ENCODE assay signal across 16 mouse cellular contexts in genomic region chr16:48603735-48604211, GRCm38 (mm10).
DNase-seq lines count a peak whose midpoint lies in the region; ATAC-seq and TF ChIP-seq lines count a peak whose summit lies in the region.
"Had no signal": no experiment of that assay in that cellular context is flagged by ENCODE, and none has a peak within 500 bp of the region (broad histone marks: within the 10 kb centered on the region; RNA-seq: fewer than 3 reads in every experiment).

No protein-coding gene starts in this region.

- TF ChIP-seq CTCF in intestine, postnatal 0 days (IDR thresholded peaks at IDR 0.05; ENCODE audit: low read depth), result no peak
- no peak for TF ChIP-seq CTCF in stomach, postnatal 0 days (IDR thresholded peaks at IDR 0.05; ENCODE audit: low read depth)

- no peaks in the 10 kb centered on the region for H3K36me3 ChIP-seq in intestine, postnatal 0 days (ENCODE audit: control insufficient read depth, insufficient read depth)
- H3K36me3 ChIP-seq in lung, embryonic 15.5 days, result no peaks in the 10 kb centered on the region
- no peaks in the 10 kb centered on the region for H3K36me3 ChIP-seq in stomach, postnatal 0 days (ENCODE audit: control insufficient read depth, insufficient read depth, low read length)
- no peaks in the 10 kb centered on the region for H3K36me3 ChIP-seq in forebrain, embryonic 11.5 days (ENCODE audit: control insufficient read depth, insufficient read depth, low read length)
- H3K36me3 ChIP-seq: heart, embryonic 12.5 days had no signal

- no peak overlapping the region for H3K9ac ChIP-seq in intestine, postnatal 0 days (ENCODE audit: low read depth, low read length)
- H3K9ac ChIP-seq in lung, embryonic 15.5 days, result no peak overlapping the region
- H3K9ac ChIP-seq in stomach, postnatal 0 days (ENCODE audit: low read length), result no peak overlapping the region
- no peak overlapping the region for H3K9ac ChIP-seq in forebrain, embryonic 11.5 days (ENCODE audit: low read length)
- H3K9ac ChIP-seq: heart, embryonic 12.5 days had no signal

- TF ChIP-seq EP300 in stomach, postnatal 0 days (optimal IDR thresholded peaks at IDR 0.05), result no peak

- H3K9me3 ChIP-seq in intestine, postnatal 0 days (ENCODE audit: control insufficient read depth), result no peaks in the 10 kb centered on the region
- H3K9me3 ChIP-seq in lung, embryonic 15.5 days, result no peaks in the 10 kb centered on the region
- no peaks in the 10 kb centered on the region for H3K9me3 ChIP-seq in stomach, postnatal 0 days (ENCODE audit: control insufficient read depth, low read length)
- H3K9me3 ChIP-seq in forebrain, embryonic 11.5 days (ENCODE audit: control insufficient read depth, low read length), result no peaks in the 10 kb centered on the region
- H3K9me3 ChIP-seq: heart, embryonic 12.5 days had no signal

- DNase-seq in lung, adult 18-20 months, result peak; percentile 18 to 44
- DNase-seq in lung, postnatal 14 days, result no peak
- peak; percentile 58 for DNase-seq in stomach, postnatal 0 days (ENCODE audit: low spot score)
- DNase-seq in forebrain, embryonic 11.5 days (ENCODE audit: low spot score), result no peak
- no peak for DNase-seq in adrenal gland, postnatal 4 days (ENCODE audit: low spot score in 2 of 2)
- DNase-seq: adrenal gland, postnatal 25 days; gastrocnemius, postnatal 14 days; heart, postnatal 4 days; layer of hippocampus, adult 9-11 months had no signal

- H3K4me3 ChIP-seq in intestine, postnatal 0 days (ENCODE audit: low read depth, low read length), result no peak overlapping the region
- H3K4me3 ChIP-seq in lung, embryonic 15.5 days, result no peak overlapping the region
- no peak overlapping the region for H3K4me3 ChIP-seq in stomach, postnatal 0 days (ENCODE audit: low read depth, low read length)
- H3K4me3 ChIP-seq in forebrain, embryonic 11.5 days (ENCODE audit: low read depth, low read length), result no peak overlapping the region
- H3K4me3 ChIP-seq: erythroblast, embryonic 14.5 days; heart, embryonic 12.5 days had no signal

- peak; percentile 13; the same call in 1 of the 2 replicates for ATAC-seq in intestine, postnatal 0 days
- ATAC-seq in lung, embryonic 15.5 days (ENCODE audit: borderline replicate concordance, extremely low read depth, low FRiP score, low TSS enrichment), result peak; percentile 93
- peak; percentile 80 for ATAC-seq in stomach, postnatal 0 days (ENCODE audit: low FRiP score, low TSS enrichment)
- ATAC-seq in forebrain, embryonic 11.5 days (replicated peaks; ENCODE audit: low FRiP score), result no peak
- ATAC-seq in granulocyte monocyte progenitor cell, adult 5-6 weeks (replicated peaks; ENCODE audit: poor library complexity, severe bottlenecking), result no peak
- ATAC-seq: inflammation-experienced regulatory T-cells, adult 6 months had no signal

- no peaks in the 10 kb centered on the region for H3K27me3 ChIP-seq in intestine, postnatal 0 days (replicated peaks; ENCODE audit: control insufficient read depth, insufficient read depth, low read length)
- H3K27me3 ChIP-seq in lung, embryonic 15.5 days, result no peaks in the 10 kb centered on the region
- H3K27me3 ChIP-seq in stomach, postnatal 0 days (ENCODE audit: control insufficient read depth, insufficient read depth, low read length), result no peaks in the 10 kb centered on the region
- H3K27me3 ChIP-seq in forebrain, embryonic 11.5 days (ENCODE audit: control insufficient read depth, insufficient read depth, low read length), result no peaks in the 10 kb centered on the region
- H3K27me3 ChIP-seq: heart, embryonic 12.5 days had no signal

- WGBS in intestine, postnatal 0 days, result 40% methylated on average over 2 of the region's 2 CpGs
- 38% methylated on average over 2 of the region's 2 CpGs for WGBS in lung, embryonic 15.5 days
- WGBS in stomach, postnatal 0 days, result 56% methylated on average over 2 of the region's 2 CpGs
- WGBS in forebrain, embryonic 11.5 days, result 90% methylated on average over 2 of the region's 2 CpGs

- H3K4me1 ChIP-seq in intestine, postnatal 0 days (replicated peaks; ENCODE audit: control insufficient read depth, insufficient read depth, low read length), result no peaks in the 10 kb centered on the region
- peaks cover 10% of the 10 kb centered on the region; the same call in 1 of the 2 replicates for H3K4me1 ChIP-seq in lung, embryonic 15.5 days
- no peaks in the 10 kb centered on the region; the same call in 1 of the 2 replicates for H3K4me1 ChIP-seq in stomach, postnatal 0 days (replicated peaks; ENCODE audit: control insufficient read depth, insufficient read depth)
- H3K4me1 ChIP-seq in forebrain, embryonic 11.5 days (replicated peaks; ENCODE audit: control insufficient read depth, insufficient read depth, low read length), result no peaks in the 10 kb centered on the region
- H3K4me1 ChIP-seq: heart, embryonic 12.5 days had no signal

- no peak overlapping the region for H3K4me2 ChIP-seq in intestine, postnatal 0 days (replicated peaks; ENCODE audit: low read depth)
- H3K4me2 ChIP-seq in lung, embryonic 15.5 days, result no peak overlapping the region
- H3K4me2 ChIP-seq in stomach, postnatal 0 days (replicated peaks; ENCODE audit: low read depth), result no peak overlapping the region
- no peak overlapping the region for H3K4me2 ChIP-seq in forebrain, embryonic 11.5 days (ENCODE audit: low read depth, low read length, severe bottlenecking)
- H3K4me2 ChIP-seq: heart, embryonic 12.5 days; liver, embryonic 11.5 days had no signal

- H3K27ac ChIP-seq in intestine, postnatal 0 days (ENCODE audit: low read depth, low read length), result no peak overlapping the region
- peak overlapping the region; percentile 90 for H3K27ac ChIP-seq in lung, embryonic 15.5 days
- peak overlapping the region; percentile 63; the same call in 1 of the 2 replicates for H3K27ac ChIP-seq in stomach, postnatal 0 days (replicated peaks)
- no peak overlapping the region for H3K27ac ChIP-seq in forebrain, embryonic 11.5 days (ENCODE audit: low read depth, low read length)

Comparison
In these comparisons a context has a peak if more than half of its experiments do, and no peak if none do; other contexts are left out.
1. DNase-seq: peak in lung, adult 18-20 months (2 of 2) and stomach, postnatal 0 days (single experiment); none in lung, postnatal 14 days (single experiment), forebrain, embryonic 11.5 days (single experiment) and adrenal gland, postnatal 4 days (0 of 2).
2. ATAC-seq: peak in intestine, postnatal 0 days (single experiment), lung, embryonic 15.5 days (single experiment) and stomach, postnatal 0 days (single experiment); none in forebrain, embryonic 11.5 days (single experiment) and granulocyte monocyte progenitor cell, adult 5-6 weeks (single experiment).
3. H3K27ac ChIP-seq: peak in lung, embryonic 15.5 days (single experiment) and stomach, postnatal 0 days (single experiment); none in intestine, postnatal 0 days (single experiment) and forebrain, embryonic 11.5 days (single experiment).